Mouse (Mus musculus): ENCODE data around the gene Serpina1b. TPM values are rescaled to one million over a fixed set of nuclear protein-coding genes. Genes with fewer than 3 reads are reported as not detected.
"Not testable (repeated sequence)": the region's sequence is repeated elsewhere in the genome, so short reads cannot be mapped to it uniquely, and the experiment has no call there.

Serpina1b gene
- 1 to 10 TPM in 1 of 2 experiments, under 1 TPM in 1; 0.73 to 4.5 TPM for total RNA-seq (2021)
- long read RNA-seq, experiment 1, partial matches to known transcripts, result 0 of 1 reads
- long read RNA-seq, experiment 1, other reads (novel, unspliced or antisense), result 0 of 1 reads
- long read RNA-seq, experiment 2, result 0 reads

GRCm38 (mm10) chr12:103830273-103830672 lies at the start of gene Serpina1b:
TSS of gene Serpina1b (minus strand) at chr12:103830373.
- not testable (repeated sequence) for DNase-seq

GRCm38 (mm10) chr12:103866873-103867272 lies 36.7 kb upstream of the Serpina1b start:
- DNase-seq, result not testable (repeated sequence)

GRCm38 (mm10) chr12:103863101-103863974 lies 33.2 kb upstream of the Serpina1b start, which contains the start of gene Serpina1a:
TSS of gene Serpina1a (minus strand) at chr12:103863562.
- DNase-seq, result not testable (repeated sequence)

- no peak for DNase-seq
These were observed 30.8 kb upstream of the Serpina1b start for GRCm38 (mm10) chr12:103860976-103861375.

GRCm38 (mm10) chr12:103860571-103860970 lies 30.4 kb upstream of the Serpina1b start:
- DNase-seq, result not testable (repeated sequence)

GRCm38 (mm10) chr12:103859584-103859983 lies 29.4 kb upstream of the Serpina1b start:
- DNase-seq, result not testable (repeated sequence)

- DNase-seq, result not testable (repeated sequence)
These were observed 22.9 kb upstream of the Serpina1b start for GRCm38 (mm10) chr12:103853032-103853431.

GRCm38 (mm10) chr12:103827661-103828372 lies 2.4 kb downstream of the Serpina1b start:
- DNase-seq, result not testable (repeated sequence)

GRCm38 (mm10) chr12:103823826-103824225 lies 6.3 kb downstream of the Serpina1b start:
- not testable (repeated sequence) for DNase-seq

GRCm38 (mm10) chr12:103773246-103773851 lies 56.8 kb downstream of the Serpina1b start, which contains the start of gene Serpina1d:
TSS of gene Serpina1d (minus strand) at chr12:103773592.
- DNase-seq, result not testable (repeated sequence)

- DNase-seq, result not testable (repeated sequence)
These were observed 59.6 kb downstream of the Serpina1b start for GRCm38 (mm10) chr12:103770597-103770996.

- not testable (repeated sequence) for DNase-seq
These were observed 67.1 kb downstream of the Serpina1b start for GRCm38 (mm10) chr12:103763083-103763482.

GRCm38 (mm10) chr12:103760316-103760715 lies 69.9 kb downstream of the Serpina1b start:
- not testable (repeated sequence) for DNase-seq

- not testable (repeated sequence) for DNase-seq
These were observed 84.2 kb downstream of the Serpina1b start for GRCm38 (mm10) chr12:103745957-103746356.

GRCm38 (mm10) chr12:103737791-103738580 lies 92.2 kb downstream of the Serpina1b start:
- not testable (repeated sequence) for DNase-seq

- not testable (repeated sequence) for DNase-seq
These were observed 94.6 kb downstream of the Serpina1b start for GRCm38 (mm10) chr12:103735566-103735965.

- not testable (repeated sequence) for DNase-seq
These were observed 95.1 kb downstream of the Serpina1b start for GRCm38 (mm10) chr12:103735101-103735500.

- DNase-seq, result no peak
These were observed 118.6 kb downstream of the Serpina1b start for GRCm38 (mm10) chr12:103711537-103711936.

- no peak for DNase-seq
These were observed 119.8 kb downstream of the Serpina1b start for GRCm38 (mm10) chr12:103710405-103710804.

GRCm38 (mm10) chr12:103706113-103706512 lies 124.1 kb downstream of the Serpina1b start:
- DNase-seq, result no peak

GRCm38 (mm10) chr12:103705547-103705946 lies 124.6 kb downstream of the Serpina1b start:
- DNase-seq, result no peak

Data from gastrocnemius, postnatal 10 days (tissue).